Mouse (Mus musculus): Measurements from ENCODE around the gene Mcoln1. TPM values are rescaled to one million over a fixed set of nuclear protein-coding genes. Genes with fewer than 3 reads are reported as not detected.
A peak's percentile ranks its signal among the peaks of the same experiment; 100 is the strongest.

Mcoln1 gene
- 52.7 and 53.5 TPM in 2 replicates for polyA plus RNA-seq (2016; fragmentation: Nextera tagmentation; extraction: Ambion mirVana)

DNA sequence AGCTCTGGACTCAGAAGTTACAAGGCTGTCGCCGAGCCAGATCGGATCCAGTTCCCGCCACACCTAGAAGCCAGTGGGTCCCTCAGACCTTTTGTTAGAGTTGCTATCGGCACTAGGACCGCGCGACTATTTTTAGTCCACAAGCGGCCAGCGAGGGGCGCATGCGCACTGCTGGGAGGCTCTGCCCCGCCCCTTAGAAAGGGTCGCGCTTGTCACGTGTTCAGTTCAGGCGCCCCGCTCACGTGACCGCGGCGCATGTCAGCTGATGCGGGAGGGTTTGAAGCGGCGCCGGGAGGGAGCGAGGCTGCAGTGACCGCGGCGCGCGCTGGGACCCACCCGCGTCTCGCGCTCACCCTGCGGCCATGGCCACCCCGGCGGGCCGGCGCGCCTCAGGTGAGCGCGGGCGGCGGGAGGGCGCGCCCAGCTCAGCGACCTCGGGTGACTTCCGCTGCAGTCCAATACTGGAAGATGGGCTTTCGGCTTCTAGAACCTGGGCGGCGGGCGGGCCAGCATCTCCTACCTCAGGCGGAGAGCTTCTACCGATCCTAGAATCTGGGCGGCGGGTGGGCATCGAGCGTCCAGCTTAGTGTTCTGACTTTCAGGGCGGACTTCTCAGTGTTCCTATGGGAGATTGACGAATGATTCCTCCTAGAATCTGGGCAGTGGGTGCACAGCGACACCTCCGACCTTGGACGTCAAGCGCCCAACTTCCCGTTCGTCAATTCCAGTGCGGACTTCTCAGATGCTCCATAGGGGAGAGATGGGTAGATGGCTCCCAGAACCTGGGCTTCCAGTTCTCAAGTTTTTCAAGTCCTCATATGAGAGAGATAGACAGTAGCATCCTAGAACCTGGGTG, at the start of gene Mcoln1:
Gene Mcoln1, plus strand, starts transcription at position 223 of the 856 bp plus-strand sequence.
- peak within 1 kb of the TSS; percentile 86 for H3K4me2 ChIP-seq
- peak; percentile 96 for ATAC-seq (ENCODE audit: insufficient number of reproducible peaks, low FRiP score)
- no peaks in the 10 kb centered on the region for H3K27me3 ChIP-seq (replicated peaks)
- peak within 1 kb of the TSS; percentile 89 for H3K9ac ChIP-seq
- H3K4me3 ChIP-seq: peak within 1 kb of the TSS; percentile 78
- peak within 1 kb of the TSS; percentile 94 for H3K27ac ChIP-seq (ENCODE audit: poor library complexity, severe bottlenecking)
- under 1% methylated on average over 70 of the region's 70 CpGs for WGBS
- H3K4me1 ChIP-seq (replicated peaks): peaks cover 15% of the 10 kb centered on the region
- H3K9me3 ChIP-seq (replicated peaks): peaks cover 7% of the 10 kb centered on the region; the same call in 1 of the 2 replicates
- peaks cover 30% of the 10 kb centered on the region for H3K36me3 ChIP-seq

DNA sequence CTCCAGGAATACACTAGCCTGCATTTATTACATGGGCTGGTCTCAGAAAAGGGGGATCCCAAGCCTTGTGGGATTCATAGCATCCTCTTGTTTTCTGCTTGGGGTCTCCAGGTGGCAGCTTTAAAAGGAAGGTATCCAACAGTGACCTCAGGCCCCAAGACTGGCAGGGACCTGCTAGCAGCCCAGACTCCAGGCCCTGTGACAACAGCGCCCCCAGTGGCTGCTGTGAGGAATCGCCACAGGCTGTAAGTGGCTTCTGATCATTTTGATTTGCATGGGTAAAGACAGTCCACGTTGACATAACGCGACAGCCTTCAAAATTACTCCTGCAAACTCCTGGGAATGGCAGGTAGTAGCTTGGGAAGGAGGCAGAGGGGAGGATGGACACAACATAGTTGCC, 49.6 kb upstream of the Mcoln1 start:
- no peak overlapping the region for H3K4me3 ChIP-seq
- H3K9me3 ChIP-seq (replicated peaks): no peaks in the 10 kb centered on the region
- no peak overlapping the region for H3K9ac ChIP-seq
- no peaks in the 10 kb centered on the region for H3K27me3 ChIP-seq (replicated peaks)
- H3K27ac ChIP-seq (ENCODE audit: poor library complexity, severe bottlenecking): no peak overlapping the region
- no peak for ATAC-seq (ENCODE audit: insufficient number of reproducible peaks, low FRiP score)
- 32% methylated on average over 5 of the region's 5 CpGs for WGBS
- H3K36me3 ChIP-seq: peaks cover 91% of the 10 kb centered on the region
- H3K4me1 ChIP-seq (replicated peaks): no peaks in the 10 kb centered on the region
- H3K4me2 ChIP-seq: no peak overlapping the region

- no peaks in the 10 kb centered on the region for H3K27me3 ChIP-seq (replicated peaks)
- H3K9me3 ChIP-seq (replicated peaks): no peaks in the 10 kb centered on the region
- H3K36me3 ChIP-seq: peaks cover 95% of the 10 kb centered on the region
- H3K9ac ChIP-seq: no peak overlapping the region
- H3K4me2 ChIP-seq: no peak overlapping the region
- no peak overlapping the region for H3K27ac ChIP-seq (ENCODE audit: poor library complexity, severe bottlenecking)
- H3K4me3 ChIP-seq: no peak overlapping the region
- no peak for ATAC-seq (ENCODE audit: insufficient number of reproducible peaks, low FRiP score)
- 90% methylated on average over 25 of the region's 25 CpGs for WGBS
- no peaks in the 10 kb centered on the region for H3K4me1 ChIP-seq (replicated peaks)
Measured at GRCm38 (mm10) chr8:3451992-3452391, 48.3 kb upstream of the Mcoln1 start.

DNA sequence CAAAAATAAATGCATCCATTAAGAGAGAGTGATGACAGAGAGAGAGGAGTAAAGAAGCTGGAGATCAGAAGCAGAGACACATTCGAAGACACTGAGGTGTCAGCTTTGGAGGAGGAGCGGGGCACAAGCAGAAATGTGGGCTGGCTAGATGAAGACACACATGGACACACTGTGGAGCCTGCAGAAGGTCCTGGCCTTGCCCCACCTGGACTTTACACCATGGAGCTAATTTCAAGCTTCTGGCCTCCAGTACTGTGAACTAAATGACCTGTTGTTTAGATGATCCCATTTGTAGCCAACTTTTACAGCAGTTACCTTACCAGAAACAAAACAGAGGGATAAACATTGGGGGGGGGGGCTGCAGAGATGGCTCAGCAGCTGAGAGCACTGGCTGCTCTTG, 37.0 kb upstream of the Mcoln1 start:
- no peak for ATAC-seq (ENCODE audit: insufficient number of reproducible peaks, low FRiP score)
- no peak overlapping the region for H3K27ac ChIP-seq (ENCODE audit: poor library complexity, severe bottlenecking)
- WGBS: 72% methylated on average over 2 of the region's 2 CpGs
- H3K4me1 ChIP-seq (replicated peaks): 0 out of 2 replicates have a peak, but pooled peaks cover 6% of the 10 kb centered on the region
- H3K4me3 ChIP-seq: no peak overlapping the region
- peaks cover 13% of the 10 kb centered on the region; the same call in 1 of the 2 replicates for H3K36me3 ChIP-seq
- H3K4me2 ChIP-seq: no peak overlapping the region
- H3K27me3 ChIP-seq (replicated peaks): no peaks in the 10 kb centered on the region
- H3K9me3 ChIP-seq (replicated peaks): no peaks in the 10 kb centered on the region
- H3K9ac ChIP-seq: no peak overlapping the region

- WGBS: 55% methylated on average over 5 of the region's 5 CpGs
- Histone ChIP-seq H3K9ac (no peak overlapping the region), H3K9me3 (replicated peaks) (no peaks in the 10 kb centered on the region), H3K4me2 (no peak overlapping the region), H3K4me1 (replicated peaks) (0 out of 2 replicates have a peak, but pooled peaks cover 6% of the 10 kb centered on the region), H3K36me3 (peaks cover 4% of the 10 kb centered on the region; the same call in 1 of the 2 replicates), H3K4me3 (no peak overlapping the region), H3K27me3 (replicated peaks) (no peaks in the 10 kb centered on the region), H3K27ac (ENCODE audit: poor library complexity, severe bottlenecking) (no peak overlapping the region)
- no peak for ATAC-seq (ENCODE audit: insufficient number of reproducible peaks, low FRiP score)
Measured at GRCm38 (mm10) chr8:3464309-3464708, 35.9 kb upstream of the Mcoln1 start.

DNA sequence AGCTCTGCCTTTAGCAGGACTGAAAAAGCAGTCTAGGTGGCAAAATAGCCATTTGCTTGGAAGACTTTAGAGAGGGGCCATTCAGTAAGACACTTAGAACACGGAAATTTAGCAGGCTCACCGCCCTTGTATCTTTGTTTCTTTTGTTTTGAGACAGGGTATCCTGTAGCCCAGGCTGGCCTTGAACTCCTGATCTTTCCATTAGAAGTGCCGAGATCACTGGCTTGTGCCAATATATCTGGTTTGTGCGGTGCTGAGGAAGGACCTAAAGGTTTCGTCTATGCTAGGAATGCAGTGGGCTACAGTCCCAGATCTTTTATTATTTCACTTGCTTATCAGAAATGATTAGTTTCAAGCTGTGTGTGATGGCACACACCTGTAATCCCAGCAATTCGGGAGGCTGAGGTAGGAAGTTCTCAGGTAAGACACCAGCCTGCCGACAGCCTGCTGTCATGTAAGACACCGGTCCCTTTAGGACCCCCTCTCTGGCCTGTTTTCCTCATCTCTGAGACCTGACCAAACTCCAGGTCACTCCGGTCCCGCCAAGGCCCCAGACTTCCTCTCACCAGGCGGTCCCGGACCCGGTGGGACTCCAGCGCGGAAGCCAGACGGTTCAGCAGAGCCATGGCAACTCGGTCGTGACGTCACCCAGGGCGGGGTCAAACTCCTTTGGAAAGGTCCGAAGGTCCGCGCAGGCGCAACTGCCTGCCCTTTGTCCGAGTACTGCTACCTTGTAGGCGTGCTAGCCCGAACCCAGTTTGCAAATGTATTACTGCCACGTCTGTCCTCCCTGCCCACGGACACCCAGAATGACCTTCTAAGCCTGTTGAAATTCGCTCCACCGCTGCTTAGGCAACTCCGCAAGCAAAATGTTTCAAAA, 33.0 kb upstream of the Mcoln1 start, which contains the start of gene Pex11g:
Gene Pex11g, minus strand, starts transcription at position 675 of the 880 bp plus-strand sequence.
- WGBS: 6% methylated on average over 32 of the region's 32 CpGs
- peak within 1 kb of the TSS; percentile 74 for H3K27ac ChIP-seq (ENCODE audit: poor library complexity, severe bottlenecking)
- peak; percentile 95 for ATAC-seq (ENCODE audit: insufficient number of reproducible peaks, low FRiP score)
- peak within 1 kb of the TSS; percentile 51 for H3K4me3 ChIP-seq
- no peaks in the 10 kb centered on the region for H3K36me3 ChIP-seq
- H3K4me1 ChIP-seq (replicated peaks): 0 out of 2 replicates have a peak, but pooled peaks cover 6% of the 10 kb centered on the region
- peak within 1 kb of the TSS; percentile 75 for H3K9ac ChIP-seq
- no peaks in the 10 kb centered on the region for H3K9me3 ChIP-seq (replicated peaks)
- H3K27me3 ChIP-seq (replicated peaks): no peaks in the 10 kb centered on the region
- peak within 1 kb of the TSS; percentile 69 for H3K4me2 ChIP-seq

DNA sequence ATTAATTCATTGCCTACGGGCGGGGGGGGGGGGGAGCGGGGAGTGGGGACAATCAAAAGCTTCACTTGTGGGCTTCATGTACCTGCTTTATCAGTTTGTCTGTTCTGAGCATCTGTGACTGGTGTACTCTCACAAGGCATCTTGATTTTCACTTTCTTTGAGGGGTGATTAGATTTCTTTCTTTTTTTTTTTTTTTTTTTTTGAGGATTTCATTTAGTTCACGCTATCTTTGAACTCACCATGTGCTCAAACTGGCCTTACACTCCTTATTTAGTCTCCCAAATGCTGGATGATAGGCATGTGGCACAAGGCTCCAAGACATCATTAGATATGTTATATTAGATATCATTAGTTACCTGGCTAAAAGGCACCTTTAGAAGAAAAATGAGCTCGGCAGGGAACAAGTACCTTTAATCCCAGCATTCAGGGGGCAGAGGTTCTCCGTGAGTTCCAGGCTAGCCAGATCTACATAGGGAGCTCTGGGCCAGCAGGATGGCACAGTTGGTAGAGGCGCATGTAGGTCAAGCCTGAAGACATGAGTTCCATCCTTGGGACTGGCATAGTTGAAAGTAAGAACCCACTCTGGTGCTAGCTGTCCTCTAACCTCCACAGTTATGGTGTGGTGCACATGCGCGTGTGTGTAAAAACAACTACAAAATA, 32.2 kb upstream of the Mcoln1 start:
- H3K4me3 ChIP-seq: peak overlapping the region; percentile 51
- 53% methylated on average over 9 of the region's 9 CpGs for WGBS
- no peaks in the 10 kb centered on the region for H3K9me3 ChIP-seq (replicated peaks)
- H3K4me2 ChIP-seq: peak overlapping the region; percentile 69
- H3K4me1 ChIP-seq (replicated peaks): 0 out of 2 replicates have a peak, but pooled peaks cover 6% of the 10 kb centered on the region
- no peaks in the 10 kb centered on the region for H3K27me3 ChIP-seq (replicated peaks)
- no peak for ATAC-seq (ENCODE audit: insufficient number of reproducible peaks, low FRiP score)
- H3K36me3 ChIP-seq: no peaks in the 10 kb centered on the region
- peak overlapping the region; percentile 74; the same call in 1 of the 2 replicates for H3K27ac ChIP-seq (ENCODE audit: poor library complexity, severe bottlenecking)
- peak overlapping the region; percentile 75 for H3K9ac ChIP-seq

DNA sequence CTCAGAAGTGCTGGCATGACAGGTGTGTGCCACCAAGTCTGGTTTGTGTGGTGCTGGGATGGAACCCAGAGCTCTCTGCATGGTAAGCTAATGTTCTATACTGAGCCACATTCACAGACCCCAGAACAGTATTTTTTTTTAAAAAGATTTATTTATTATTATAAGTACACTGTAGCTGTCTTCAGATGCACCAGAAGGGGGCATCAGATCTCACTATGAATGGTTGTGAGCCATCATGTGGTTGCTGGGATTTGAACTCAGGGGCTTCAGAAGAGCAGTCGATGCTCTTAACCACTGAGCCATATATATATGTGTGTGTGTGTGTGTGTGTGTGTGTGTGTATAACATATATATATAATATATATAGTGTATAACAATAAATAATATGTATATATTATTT, 31.4 kb upstream of the Mcoln1 start:
- no peak overlapping the region for H3K4me2 ChIP-seq

DNA sequence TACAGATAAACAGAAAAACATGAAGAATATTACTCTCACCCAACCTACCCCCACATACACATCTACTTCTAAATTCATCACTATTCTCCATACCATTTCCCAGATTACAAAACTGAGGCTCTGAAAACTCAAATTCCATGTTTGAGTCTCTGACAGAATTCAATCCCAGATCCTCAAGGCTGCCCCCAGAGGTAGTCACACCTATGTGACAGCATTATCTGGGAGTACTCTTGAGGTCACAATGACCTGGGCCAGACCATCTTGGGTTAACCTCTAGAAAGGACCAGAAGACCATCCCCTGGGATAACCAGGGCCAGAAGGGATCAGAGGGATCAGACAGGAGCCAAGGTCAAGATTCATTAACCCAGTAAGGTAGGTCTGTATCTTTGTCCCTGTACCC, 29.7 kb upstream of the Mcoln1 start, which contains the start of gene Tex45:
Gene Tex45, plus strand, starts transcription at position 301 of the 400 bp plus-strand sequence.
- ATAC-seq (ENCODE audit: insufficient number of reproducible peaks, low FRiP score): no peak
- Histone ChIP-seq H3K36me3 (no peaks in the 10 kb centered on the region), H3K9me3 (replicated peaks) (no peaks in the 10 kb centered on the region), H3K9ac (no peak within 1 kb of the TSS), H3K4me2 (no peak within 1 kb of the TSS), H3K4me3 (no peak within 1 kb of the TSS), H3K27ac (ENCODE audit: poor library complexity, severe bottlenecking) (no peak within 1 kb of the TSS), H3K27me3 (replicated peaks) (no peaks in the 10 kb centered on the region), H3K4me1 (replicated peaks) (0 out of 2 replicates have a peak, but pooled peaks cover 6% of the 10 kb centered on the region)

More for the DNA sequence above, 31.4 kb upstream of the Mcoln1 start:
- no peak for ATAC-seq (ENCODE audit: insufficient number of reproducible peaks, low FRiP score)
- no peak overlapping the region for H3K4me3 ChIP-seq
- H3K9me3 ChIP-seq (replicated peaks): no peaks in the 10 kb centered on the region
- no peak overlapping the region for H3K9ac ChIP-seq
- H3K27me3 ChIP-seq (replicated peaks): no peaks in the 10 kb centered on the region
- 0 out of 2 replicates have a peak, but pooled peaks cover 6% of the 10 kb centered on the region for H3K4me1 ChIP-seq (replicated peaks)
- WGBS: 94% methylated on average over 1 of the region's 1 CpGs
- H3K36me3 ChIP-seq: no peaks in the 10 kb centered on the region
- H3K27ac ChIP-seq (ENCODE audit: poor library complexity, severe bottlenecking): no peak overlapping the region

GRCm38 (mm10) chr8:3475715-3476429, 24.4 kb upstream of the Mcoln1 start:
- Histone ChIP-seq H3K4me3 (peak overlapping the region; percentile 34), H3K27ac (ENCODE audit: poor library complexity, severe bottlenecking) (no peak overlapping the region), H3K9ac (peak overlapping the region; percentile 12; the same call in 1 of the 2 replicates), H3K36me3 (no peaks in the 10 kb centered on the region), H3K4me2 (peak overlapping the region; percentile 68), H3K4me1 (replicated peaks) (peaks cover 2% of the 10 kb centered on the region; the same call in 1 of the 2 replicates), H3K9me3 (replicated peaks) (no peaks in the 10 kb centered on the region), H3K27me3 (replicated peaks) (peaks cover 11% of the 10 kb centered on the region; the same call in 1 of the 2 replicates)
- WGBS: 21% methylated on average over 37 of the region's 37 CpGs
- ATAC-seq (ENCODE audit: insufficient number of reproducible peaks, low FRiP score): no peak

Measured in heart, embryonic 12.5 days (tissue).